In the genomic region with DNA sequence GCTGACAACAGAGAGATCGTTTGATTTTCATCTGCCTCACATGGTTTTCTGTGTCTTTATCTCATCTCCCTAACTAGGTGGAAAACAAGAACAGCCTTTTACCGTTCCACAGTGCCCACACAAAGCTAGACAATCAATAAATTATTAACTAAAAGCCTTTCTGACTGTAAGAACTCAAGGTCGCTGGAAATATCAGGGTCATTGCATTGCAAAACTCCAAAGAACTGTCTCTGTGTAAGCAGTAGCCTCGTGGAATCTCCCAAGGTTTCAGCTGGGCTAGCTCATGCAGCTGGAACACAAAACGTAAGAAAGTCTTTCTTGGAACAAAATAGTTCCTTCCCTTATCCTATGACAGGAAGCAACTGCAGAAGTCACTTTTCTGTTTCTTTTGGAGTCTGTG, we compare ENCODE assay signal across 12 mouse cellular contexts.
DNase-seq lines count a peak whose midpoint lies in the region; ATAC-seq and TF ChIP-seq lines count a peak whose summit lies in the region.
"Had no signal": no experiment of that assay in that cellular context is flagged by ENCODE, and none has a peak within 500 bp of the region (broad histone marks: within the 10 kb centered on the region; RNA-seq: fewer than 3 reads in every experiment).

No protein-coding gene starts in this region.

- TF ChIP-seq CTCF in kidney, postnatal 0 days (IDR thresholded peaks at IDR 0.05; ENCODE audit: low read depth): no peak

- no peaks in the 10 kb centered on the region for H3K27me3 ChIP-seq in lung, embryonic 16.5 days (ENCODE audit: control insufficient read depth, insufficient read depth, low read depth, low read length)
- no peaks in the 10 kb centered on the region for H3K27me3 ChIP-seq in heart, embryonic 14.5 days (ENCODE audit: control insufficient read depth, insufficient read depth, low read length)
- H3K27me3 ChIP-seq in kidney, postnatal 0 days (ENCODE audit: insufficient read depth, low read length): no peaks in the 10 kb centered on the region
- H3K27me3 ChIP-seq in stomach, embryonic 15.5 days (replicated peaks): no peaks in the 10 kb centered on the region

- H3K9me3 ChIP-seq in lung, embryonic 16.5 days (ENCODE audit: control insufficient read depth, low read length): no peaks in the 10 kb centered on the region
- H3K9me3 ChIP-seq in heart, embryonic 14.5 days (ENCODE audit: control insufficient read depth, low read length): no peaks in the 10 kb centered on the region
- no peaks in the 10 kb centered on the region for H3K9me3 ChIP-seq in kidney, postnatal 0 days (replicated peaks; ENCODE audit: low read length)
- no peaks in the 10 kb centered on the region for H3K9me3 ChIP-seq in stomach, embryonic 15.5 days

- no peak overlapping the region for H3K9ac ChIP-seq in lung, embryonic 16.5 days (ENCODE audit: low read length)
- H3K9ac ChIP-seq in heart, embryonic 14.5 days (ENCODE audit: low read length): no peak overlapping the region
- H3K9ac ChIP-seq in kidney, postnatal 0 days (ENCODE audit: low read depth, low read length): no peak overlapping the region
- no peak overlapping the region for H3K9ac ChIP-seq in stomach, embryonic 15.5 days

- H3K27ac ChIP-seq in lung, embryonic 16.5 days (ENCODE audit: low read length): 0 out of 2 replicates have a peak overlapping the region, but pooled peaks have one; percentile 30
- H3K27ac ChIP-seq in heart, embryonic 14.5 days (replicated peaks in 1 of 2; ENCODE audit: control insufficient read depth in 1 of 2, insufficient read depth in 1 of 2, low read depth in 2 of 2, low read length in 2 of 2): peak overlapping the region; percentile 34 to 43; a peak in 1 of 4 replicates
- peak overlapping the region; percentile 88 for H3K27ac ChIP-seq in kidney, postnatal 0 days
- peak overlapping the region; percentile 33 for H3K27ac ChIP-seq in stomach, embryonic 15.5 days

- no peak for DNase-seq in lung, postnatal 10 days
- DNase-seq in kidney, postnatal 0 days (ENCODE audit: low spot score): peak; percentile 76
- DNase-seq in layer of hippocampus, adult 18-20 months (ENCODE audit: low spot score in 2 of 2): no peak
- DNase-seq in thymus, postnatal 0 days (ENCODE audit: low spot score): no peak
- no peak for DNase-seq in MN1 (ENCODE audit: low spot score)
- DNase-seq: cerebellum, postnatal 10 days; gastrocnemius, postnatal 36 days; lung, adult 18-20 months; thymus, postnatal 36 days had no signal

- WGBS in lung, embryonic 16.5 days: 15% methylated on average over 5 of the region's 5 CpGs
- 36% methylated on average over 5 of the region's 5 CpGs for WGBS in heart, embryonic 14.5 days
- 6% methylated on average over 5 of the region's 5 CpGs for WGBS in kidney, postnatal 0 days
- 9% methylated on average over 5 of the region's 5 CpGs for WGBS in stomach, embryonic 15.5 days

- no peaks in the 10 kb centered on the region for H3K36me3 ChIP-seq in lung, embryonic 16.5 days (ENCODE audit: control insufficient read depth, insufficient read depth, low read length)
- H3K36me3 ChIP-seq in heart, embryonic 14.5 days (ENCODE audit: control insufficient read depth, insufficient read depth, low read length): no peaks in the 10 kb centered on the region
- H3K36me3 ChIP-seq in kidney, postnatal 0 days (ENCODE audit: insufficient read depth, low read length): no peaks in the 10 kb centered on the region
- H3K36me3 ChIP-seq in stomach, embryonic 15.5 days: no peaks in the 10 kb centered on the region

- no peak for ATAC-seq in lung, embryonic 16.5 days (ENCODE audit: low read depth)
- no peak for ATAC-seq in heart, embryonic 14.5 days (ENCODE audit: insufficient number of reproducible peaks, insufficient read depth, low FRiP score, low read depth)
- peak; percentile 65 for ATAC-seq in kidney, postnatal 0 days (replicated peaks; ENCODE audit: low FRiP score, low read depth)
- no peak for ATAC-seq in stomach, embryonic 15.5 days (ENCODE audit: insufficient read depth, low FRiP score, low read depth)

- H3K4me2 ChIP-seq in lung, embryonic 16.5 days (ENCODE audit: low read depth, low read length): no peak overlapping the region
- no peak overlapping the region for H3K4me2 ChIP-seq in heart, embryonic 14.5 days (ENCODE audit: low read length)
- no peak overlapping the region for H3K4me2 ChIP-seq in kidney, postnatal 0 days (ENCODE audit: low read length)
- no peak overlapping the region for H3K4me2 ChIP-seq in stomach, embryonic 15.5 days

- peaks cover 23% of the 10 kb centered on the region for H3K4me1 ChIP-seq in lung, embryonic 16.5 days (replicated peaks; ENCODE audit: control insufficient read depth, insufficient read depth, low read length)
- H3K4me1 ChIP-seq in heart, embryonic 14.5 days (ENCODE audit: control insufficient read depth in 2 of 2, insufficient read depth in 2 of 2, low read length in 2 of 2): peaks cover 12 to 25% of the 10 kb centered on the region in 2 experiments
- peaks cover 21% of the 10 kb centered on the region for H3K4me1 ChIP-seq in kidney, postnatal 0 days (replicated peaks; ENCODE audit: insufficient read depth, low read length)
- H3K4me1 ChIP-seq in stomach, embryonic 15.5 days: peaks cover 11% of the 10 kb centered on the region

- H3K4me3 ChIP-seq in lung, embryonic 16.5 days (ENCODE audit: low read length): no peak overlapping the region
- H3K4me3 ChIP-seq in heart, embryonic 14.5 days (ENCODE audit: control insufficient read depth in 1 of 2, insufficient read depth in 1 of 2, low read depth in 1 of 2, low read length in 2 of 2): no peak overlapping the region
- no peak overlapping the region for H3K4me3 ChIP-seq in kidney, postnatal 0 days (replicated peaks; ENCODE audit: low read depth, low read length)
- H3K4me3 ChIP-seq in stomach, embryonic 15.5 days (replicated peaks): no peak overlapping the region

Comparison
In these comparisons a context has a peak if more than half of its experiments do, and no peak if none do; other contexts are left out.
1. H3K27ac ChIP-seq: peak in every context shown above with its lines; median percentile 88 in kidney, postnatal 0 days; 38 in heart, embryonic 14.5 days; 33 in stomach, embryonic 15.5 days; 30 in lung, embryonic 16.5 days.